ENCODE assay signal across 32 mouse cellular contexts in genomic region chr4:88893201-88893754, GRCm38 (mm10). TPM values are rescaled to one million over a fixed set of nuclear protein-coding genes. Genes with fewer than 3 reads are reported as not detected.
"Had no signal": no experiment of that assay in that cellular context is flagged by ENCODE, and none has a peak within 500 bp of the region (broad histone marks: within the 10 kb centered on the region; RNA-seq: fewer than 3 reads in every experiment).

No protein-coding gene starts in this region.

- H3K27me3 ChIP-seq: limb, embryonic 12.5 days; limb, embryonic 15.5 days; lung, embryonic 15.5 days; megakaryocyte, embryonic 14.5 days; midbrain, embryonic 13.5 days; neural tube, embryonic 13.5 days had no signal

- DNase-seq: kidney, adult 11 months; kidney, adult 8-10 months; kidney, postnatal 14 days; kidney, postnatal 4 days; left cerebral cortex, postnatal 4 days; lung, adult 18-20 months; lung, postnatal 10 days; lung, postnatal 36 days; retina, postnatal 1 day; right cerebral cortex, postnatal 25 days; spleen, adult 18-20 months; thymus, adult 2 months; thymus, postnatal 14 days; thymus, postnatal 4 days had no signal

- H3K4me3 ChIP-seq: limb, embryonic 12.5 days; limb, embryonic 15.5 days; lung, embryonic 15.5 days; megakaryocyte, embryonic 14.5 days; midbrain, embryonic 10.5 days; midbrain, embryonic 13.5 days; myocyte; neural tube, embryonic 13.5 days had no signal

- ATAC-seq: midbrain, embryonic 13.5 days; midbrain, embryonic 16.5 days had no signal

- H3K9ac ChIP-seq: limb, embryonic 12.5 days; limb, embryonic 15.5 days; liver, embryonic 14.5 days; lung, embryonic 15.5 days; midbrain, embryonic 13.5 days; neural tube, embryonic 13.5 days had no signal

- H3K4me2 ChIP-seq: limb, embryonic 12.5 days; limb, embryonic 15.5 days; lung, embryonic 15.5 days; midbrain, embryonic 13.5 days; neural tube, embryonic 13.5 days had no signal

- H3K9me3 ChIP-seq: limb, embryonic 12.5 days; limb, embryonic 15.5 days; lung, embryonic 15.5 days; megakaryocyte, embryonic 14.5 days; midbrain, embryonic 10.5 days; midbrain, embryonic 13.5 days; neural tube, embryonic 13.5 days had no signal

- H3K27ac ChIP-seq: limb, embryonic 12.5 days; limb, embryonic 15.5 days; liver, embryonic 14.5 days; lung, embryonic 15.5 days; midbrain, embryonic 10.5 days; midbrain, embryonic 13.5 days; neural tube, embryonic 13.5 days had no signal

- H3K36me3 ChIP-seq: limb, embryonic 12.5 days; limb, embryonic 15.5 days; lung, embryonic 15.5 days; midbrain, embryonic 10.5 days; midbrain, embryonic 13.5 days; neural tube, embryonic 13.5 days had no signal

- H3K4me1 ChIP-seq: limb, embryonic 12.5 days; limb, embryonic 15.5 days; lung, embryonic 15.5 days; midbrain, embryonic 10.5 days; midbrain, embryonic 13.5 days; neural tube, embryonic 13.5 days had no signal

RNA-seq across cellular contexts. Expression of gene Ifne, which starts 13.3 kb away (rescaled TPM):
- total RNA-seq: layer of hippocampus, adult 18-20 months; layer of hippocampus, postnatal 14 days; left cerebral cortex, adult 8-10 months; left cerebral cortex, postnatal 14 days; left cerebral cortex, postnatal 4 days; monocyte, adult 5-6 weeks; neutrophil, adult 5-6 weeks had no signal
- polyA plus RNA-seq: kidney, embryonic 16.5 days; limb, embryonic 12.5 days; limb, embryonic 15.5 days; liver, embryonic 14.5 days; lung, embryonic 15.5 days; midbrain, embryonic 10.5 days; midbrain, embryonic 13.5 days; midbrain, embryonic 16.5 days; myocyte; neural tube, embryonic 13.5 days; testis, adult 2 months; thymus, adult 2 months had no signal

RNA-seq across cellular contexts. Expression of gene Ifna1, which starts 43.4 kb away (rescaled TPM):
- total RNA-seq: layer of hippocampus, adult 18-20 months; layer of hippocampus, postnatal 14 days; left cerebral cortex, adult 8-10 months; left cerebral cortex, postnatal 14 days; left cerebral cortex, postnatal 4 days; monocyte, adult 5-6 weeks; neutrophil, adult 5-6 weeks had no signal
- polyA plus RNA-seq: kidney, embryonic 16.5 days; limb, embryonic 12.5 days; limb, embryonic 15.5 days; liver, embryonic 14.5 days; lung, embryonic 15.5 days; midbrain, embryonic 10.5 days; midbrain, embryonic 13.5 days; midbrain, embryonic 16.5 days; myocyte; neural tube, embryonic 13.5 days; testis, adult 2 months; thymus, adult 2 months had no signal

RNA-seq across cellular contexts. Expression of gene Ifna4, which starts 51.6 kb away (rescaled TPM):
- total RNA-seq: layer of hippocampus, adult 18-20 months; layer of hippocampus, postnatal 14 days; left cerebral cortex, adult 8-10 months; left cerebral cortex, postnatal 14 days; left cerebral cortex, postnatal 4 days; monocyte, adult 5-6 weeks; neutrophil, adult 5-6 weeks had no signal
- polyA plus RNA-seq: kidney, embryonic 16.5 days; limb, embryonic 12.5 days; limb, embryonic 15.5 days; liver, embryonic 14.5 days; lung, embryonic 15.5 days; midbrain, embryonic 10.5 days; midbrain, embryonic 13.5 days; midbrain, embryonic 16.5 days; myocyte; neural tube, embryonic 13.5 days; testis, adult 2 months; thymus, adult 2 months had no signal

RNA-seq across cellular contexts. Expression of gene Ifna5, which starts 58.0 kb away (rescaled TPM):
- total RNA-seq: layer of hippocampus, adult 18-20 months; layer of hippocampus, postnatal 14 days; left cerebral cortex, adult 8-10 months; left cerebral cortex, postnatal 14 days; left cerebral cortex, postnatal 4 days; monocyte, adult 5-6 weeks; neutrophil, adult 5-6 weeks had no signal
- polyA plus RNA-seq: kidney, embryonic 16.5 days; limb, embryonic 12.5 days; limb, embryonic 15.5 days; liver, embryonic 14.5 days; lung, embryonic 15.5 days; midbrain, embryonic 10.5 days; midbrain, embryonic 13.5 days; midbrain, embryonic 16.5 days; myocyte; neural tube, embryonic 13.5 days; testis, adult 2 months; thymus, adult 2 months had no signal
